Mouse (Mus musculus): ENCODE data around the gene Gm20777.
"Not testable (repeated sequence)": the region's sequence is repeated elsewhere in the genome, so short reads cannot be mapped to it uniquely, and the experiment has no call there.

The Gm20777 gene

DNA sequence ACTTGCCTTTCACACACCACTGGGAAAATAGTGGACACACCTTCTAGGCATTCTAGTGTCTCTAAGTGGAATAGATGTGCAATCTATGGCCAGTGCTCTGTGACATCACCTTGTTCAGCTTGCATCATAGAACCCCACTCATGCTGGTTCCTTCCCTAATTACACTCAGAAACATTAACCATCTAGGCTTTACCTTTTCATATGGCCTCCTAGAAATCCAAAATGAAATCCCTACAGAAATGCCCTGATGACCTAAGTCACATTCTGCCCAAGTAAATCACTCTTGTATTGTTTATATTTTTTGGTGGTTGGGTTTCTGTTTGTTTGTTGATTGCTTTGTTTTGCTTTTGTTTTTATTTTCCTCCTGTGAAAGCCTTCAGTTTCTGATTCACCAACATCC is at the start of gene Gm20777:
Gene Gm20777 (minus strand): TSS at position 101 of the 400 bp plus-strand sequence.
- H3K4me3 ChIP-seq (replicated peaks; ENCODE audit: low read length); H3K27me3 ChIP-seq (ENCODE audit: insufficient read depth, low read length); H3K9me3 ChIP-seq (ENCODE audit: low read length); H3K4me1 ChIP-seq (replicated peaks; ENCODE audit: low read depth, low read length); H3K36me3 ChIP-seq (ENCODE audit: insufficient read depth, low read length): not testable (repeated sequence)

DNA sequence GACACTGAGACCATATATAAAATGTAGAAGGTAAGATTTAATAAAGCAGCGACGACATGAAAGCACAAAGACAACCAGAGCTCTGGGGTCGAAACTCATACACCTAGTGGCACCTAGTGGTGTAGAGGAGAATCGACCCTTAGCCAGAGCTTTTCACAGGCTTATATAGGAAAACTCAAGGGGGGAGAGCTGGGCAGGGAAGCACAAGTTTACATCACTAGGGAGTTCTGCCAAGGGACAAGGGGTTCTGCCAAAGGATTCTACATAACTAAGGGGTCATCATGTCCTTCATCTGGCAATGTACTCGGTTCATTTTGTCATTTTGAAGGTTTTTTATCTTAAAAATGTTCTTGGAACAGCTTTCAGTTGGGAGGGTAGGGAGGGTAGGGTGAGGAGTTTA is 42.7 kb downstream of the Gm20777 start:
- not testable (repeated sequence) for H3K36me3 ChIP-seq (ENCODE audit: insufficient read depth, low read length); H3K27me3 ChIP-seq (ENCODE audit: insufficient read depth, low read length); H3K4me1 ChIP-seq (replicated peaks; ENCODE audit: low read depth, low read length); H3K4me3 ChIP-seq (replicated peaks; ENCODE audit: low read length)
- H3K9me3 ChIP-seq (ENCODE audit: low read length): peaks cover 36% of the 10 kb centered on the region

DNA sequence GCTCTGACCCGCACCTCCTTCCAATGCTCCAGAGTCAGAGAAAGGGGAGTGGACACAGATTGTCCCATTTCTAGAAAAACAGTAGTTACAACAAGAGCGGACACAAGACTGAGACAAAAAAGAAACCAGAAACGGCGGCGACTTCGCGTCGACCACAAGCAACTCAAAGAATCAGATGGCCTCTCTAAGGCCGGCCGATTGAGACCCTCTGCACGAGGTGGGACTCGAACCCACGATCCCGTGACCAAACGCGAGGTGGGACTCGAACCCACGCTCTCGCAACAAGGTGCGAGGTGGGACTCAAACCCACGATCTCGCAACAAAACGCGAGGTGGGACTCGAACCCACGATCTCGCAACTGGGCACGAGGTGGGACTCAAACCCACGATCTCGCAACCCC is 43.5 kb downstream of the Gm20777 start:
- peaks cover 36% of the 10 kb centered on the region for H3K9me3 ChIP-seq (ENCODE audit: low read length)
- H3K27me3 ChIP-seq (ENCODE audit: insufficient read depth, low read length); H3K4me3 ChIP-seq (replicated peaks; ENCODE audit: low read length): not testable (repeated sequence)

DNA sequence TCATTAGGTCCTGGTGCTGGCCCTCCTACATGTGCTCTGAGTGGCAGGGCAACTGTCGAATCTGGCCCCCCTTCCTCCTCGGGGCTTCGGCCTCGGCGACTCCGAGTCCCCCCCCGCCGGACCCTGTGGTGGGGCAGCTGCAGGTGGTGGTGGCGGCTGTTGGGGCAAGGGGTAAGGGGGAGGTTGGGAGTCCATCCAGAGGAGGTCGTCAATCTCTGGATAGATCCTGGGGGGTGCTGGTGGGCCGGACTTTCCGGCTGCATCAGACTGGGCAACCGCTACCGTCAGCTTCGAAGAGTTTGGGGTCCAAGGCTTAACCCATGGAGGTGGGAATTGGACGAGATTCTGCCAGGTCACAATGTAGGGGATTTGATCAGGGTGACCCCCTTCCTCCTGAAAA is 44.0 kb downstream of the Gm20777 start:
- not testable (repeated sequence) for H3K36me3 ChIP-seq (ENCODE audit: insufficient read depth, low read length); H3K4me1 ChIP-seq (replicated peaks; ENCODE audit: low read depth, low read length); H3K27me3 ChIP-seq (ENCODE audit: insufficient read depth, low read length)
- Histone ChIP-seq H3K4me3 (replicated peaks; ENCODE audit: low read length) (0 out of 2 replicates have a peak overlapping the region, but pooled peaks have one; percentile 11), H3K9me3 (ENCODE audit: low read length) (peaks cover 36% of the 10 kb centered on the region)

More for the DNA sequence above, 43.5 kb downstream of the Gm20777 start:
- not testable (repeated sequence) for H3K4me1 ChIP-seq (replicated peaks; ENCODE audit: low read depth, low read length); H3K36me3 ChIP-seq (ENCODE audit: insufficient read depth, low read length)

DNA sequence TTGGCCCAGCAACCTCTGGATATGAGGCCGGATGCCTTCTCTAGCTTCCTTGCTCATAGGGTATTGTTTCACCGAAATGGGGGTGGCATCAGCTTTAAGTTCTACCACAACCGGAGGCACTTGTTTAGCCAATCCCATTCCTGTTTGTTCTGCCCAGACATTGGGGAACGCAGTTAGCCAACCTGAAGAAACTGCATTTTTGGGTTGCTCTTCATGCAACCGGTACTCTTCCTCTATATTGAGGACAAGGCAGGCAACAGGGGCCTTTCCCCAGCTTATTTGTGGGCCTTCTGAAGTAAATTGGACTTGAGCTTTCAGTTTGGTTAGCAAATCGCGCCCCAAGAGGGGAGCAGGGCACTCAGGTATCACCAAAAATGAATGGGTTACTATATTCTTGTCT is 45.6 kb downstream of the Gm20777 start:
- H3K9me3 ChIP-seq (ENCODE audit: low read length): peaks cover 36% of the 10 kb centered on the region
- H3K36me3 ChIP-seq (ENCODE audit: insufficient read depth, low read length); H3K4me1 ChIP-seq (replicated peaks; ENCODE audit: low read depth, low read length); H3K4me3 ChIP-seq (replicated peaks; ENCODE audit: low read length); H3K27me3 ChIP-seq (ENCODE audit: insufficient read depth, low read length): not testable (repeated sequence)

Measured in E14TG2a.4 (cell line).